Mouse (Mus musculus) layer of hippocampus, adult 8-10 months (tissue): ENCODE measurements around the gene Rara. TPM values are rescaled to one million over a fixed set of nuclear protein-coding genes. Genes with fewer than 3 reads are reported as not detected.
A peak's percentile ranks its signal among the peaks of the same experiment; 100 is the strongest.

ENCODE experiments used
- DNase-seq, 2 experiments: peaks; one replicate each; pipeline ENCODE4 v3.0.0; 2022; ENCODE audit warnings: low spot score in 2 of 2
- total RNA-seq, 4 experiments: library from RNA; stranded (reverse); gene quantifications; 2 replicates each; pipeline ENCODE4 v1.2.4; 2022

The Rara gene
- total RNA-seq, 4 experiments from 2014 or later = 17.3 to 20.2 (median 19.4) TPM

GRCm38 (mm10) chr11:98952111-98952510 lies 24.5 kb downstream of the Rara start:
- no peak for DNase-seq

DNA sequence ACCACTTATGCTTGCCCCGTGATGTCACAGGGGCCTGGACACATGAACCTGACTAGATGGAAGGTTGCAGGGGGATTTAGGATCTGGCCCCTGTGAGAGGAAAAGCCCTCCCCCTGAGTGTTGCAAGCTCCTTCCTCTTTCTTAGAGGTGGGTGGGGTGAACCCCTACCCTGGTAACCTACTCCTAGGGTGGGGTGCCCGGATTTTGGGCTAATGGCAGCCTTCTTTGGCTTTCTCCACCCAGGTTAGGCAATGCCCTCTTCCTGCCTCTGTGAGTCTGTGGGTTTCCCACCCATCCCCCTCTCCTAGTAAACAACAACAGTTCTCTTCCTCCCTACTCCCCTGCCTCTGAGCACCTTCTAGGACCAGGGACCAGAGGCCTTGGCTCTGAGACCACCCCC lies 25.1 kb downstream of the Rara start:
- no peak for DNase-seq

- DNase-seq = no peak
Observed at GRCm38 (mm10) chr11:98953361-98953760, 25.7 kb downstream of the Rara start.

DNA sequence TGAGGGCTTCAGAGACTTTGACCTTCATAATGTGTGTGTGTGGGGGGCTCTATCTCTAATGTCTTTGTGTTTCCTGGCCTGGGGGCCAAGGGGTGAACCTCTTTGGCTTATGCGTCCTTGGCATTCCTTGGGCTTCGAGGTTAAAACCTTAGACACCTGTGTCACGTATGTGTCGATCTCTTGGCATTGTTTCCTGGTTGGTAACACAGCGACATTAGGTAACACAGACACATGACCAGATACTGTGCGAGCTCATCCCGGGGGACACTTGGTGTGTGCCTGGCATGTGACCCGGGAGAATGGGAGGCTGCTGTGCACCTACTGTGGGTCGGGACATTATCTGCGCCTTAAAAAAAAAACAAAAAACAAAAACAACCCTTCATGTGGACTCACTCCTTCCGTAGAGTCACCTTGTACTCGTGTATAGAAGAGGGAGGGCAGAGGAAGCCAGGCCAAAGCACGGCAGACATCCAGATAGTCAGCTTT lies 26.3 kb downstream of the Rara start:
- DNase-seq = no peak

- no peak for DNase-seq
Observed at GRCm38 (mm10) chr11:98954373-98954772, 26.8 kb downstream of the Rara start.

GRCm38 (mm10) chr11:98954801-98955706 lies 27.4 kb downstream of the Rara start:
- no peak for DNase-seq

GRCm38 (mm10) chr11:98955707-98956235 lies 28.2 kb downstream of the Rara start:
- DNase-seq = no peak

DNA sequence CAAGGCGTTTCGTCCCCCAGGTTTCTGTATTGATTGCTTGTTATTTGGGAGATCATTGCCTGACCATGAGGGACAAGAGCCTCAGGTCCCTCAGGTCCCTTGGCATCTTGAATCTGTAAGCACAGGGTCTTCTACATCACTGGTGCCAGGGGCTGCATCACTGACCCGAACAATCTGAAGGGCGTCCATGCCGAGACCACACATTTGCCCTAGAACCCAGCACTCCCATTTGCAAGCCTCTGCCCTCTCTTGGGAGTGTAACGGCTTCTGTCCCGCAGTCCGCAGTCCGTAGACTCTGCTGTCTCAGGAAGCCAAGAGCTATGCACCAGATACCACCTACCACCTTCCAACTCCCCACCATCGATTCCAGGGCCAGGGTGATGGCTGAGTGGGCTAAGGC lies 28.7 kb downstream of the Rara start:
- DNase-seq = no peak

DNA sequence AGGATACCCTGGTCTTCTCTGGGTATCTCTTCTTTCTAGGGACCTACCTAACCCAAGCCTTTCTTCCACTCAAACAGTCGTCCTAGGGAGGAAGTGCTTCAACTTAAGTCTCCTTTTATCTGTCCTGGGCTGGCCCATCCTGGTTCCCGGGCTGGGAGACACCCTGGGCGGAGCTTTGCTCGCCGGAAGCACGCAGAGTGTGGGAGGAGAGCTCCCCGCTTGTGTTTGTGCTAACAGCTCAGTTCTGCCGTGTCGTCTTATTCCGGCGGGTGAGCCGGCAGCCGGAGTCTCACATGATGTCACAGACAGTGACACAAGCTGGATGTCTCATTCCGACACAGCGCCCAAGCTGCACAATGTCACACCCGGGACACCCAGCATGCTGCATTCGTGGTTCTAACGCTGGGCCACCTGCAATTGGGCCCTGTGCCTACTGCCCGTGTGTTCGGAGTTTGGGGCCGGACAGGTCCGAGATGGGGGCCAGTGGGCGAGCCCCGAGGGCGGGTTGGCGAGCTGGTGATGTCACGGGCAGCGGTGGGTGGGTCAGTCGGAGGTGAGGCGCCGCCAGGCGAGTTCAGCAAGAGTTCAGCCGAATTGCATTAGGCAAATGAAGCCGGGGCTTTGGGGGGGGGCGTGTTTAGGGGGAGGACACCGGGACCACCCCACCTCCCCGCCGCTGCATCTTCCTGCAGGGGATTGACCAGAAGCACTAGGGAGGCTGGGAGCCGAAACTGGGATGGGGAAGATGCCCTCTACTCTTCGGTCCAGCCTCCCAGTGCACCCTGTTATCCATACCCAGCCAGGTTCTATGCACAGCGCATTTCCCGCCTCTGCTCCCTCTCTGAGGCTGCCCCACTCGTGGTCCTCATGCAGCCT lies 32.1 kb downstream of the Rara start:
- peak; percentile 60 to 66 for DNase-seq

DNA sequence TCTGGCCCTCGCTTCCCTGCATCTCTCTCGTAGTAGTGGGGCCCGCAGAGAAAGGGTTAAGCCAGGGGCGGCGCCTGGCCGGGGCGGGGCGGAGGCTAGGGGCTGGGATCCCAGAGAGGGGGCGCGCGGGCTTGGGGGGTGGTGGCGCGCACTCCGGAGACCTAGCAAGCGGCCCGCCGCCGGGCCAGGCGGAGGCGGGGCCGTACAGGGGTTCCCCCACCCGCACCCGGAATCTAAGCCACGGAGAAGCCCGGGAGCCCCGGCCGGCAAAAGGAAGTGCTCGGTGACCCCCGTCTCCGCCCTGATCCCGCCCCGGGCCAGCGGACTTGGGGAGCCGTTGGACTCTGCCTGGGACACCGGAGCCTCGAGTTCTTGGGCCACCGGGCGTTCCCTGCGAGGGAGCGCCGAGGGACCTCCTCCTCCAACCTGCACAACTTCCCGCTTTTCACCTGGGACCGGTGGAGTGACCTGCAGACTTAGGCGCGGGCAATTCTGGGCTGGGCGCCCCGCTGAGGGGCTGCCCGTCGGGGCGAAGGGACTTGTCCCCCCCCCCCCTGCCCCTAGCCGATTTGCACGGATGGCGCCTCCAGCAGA lies 32.8 kb downstream of the Rara start:
- no peak for DNase-seq

GRCm38 (mm10) chr11:98961051-98961592 lies 33.5 kb downstream of the Rara start:
- DNase-seq = no peak

- no peak for DNase-seq
Observed at GRCm38 (mm10) chr11:98961766-98962165, 34.1 kb downstream of the Rara start.

DNA sequence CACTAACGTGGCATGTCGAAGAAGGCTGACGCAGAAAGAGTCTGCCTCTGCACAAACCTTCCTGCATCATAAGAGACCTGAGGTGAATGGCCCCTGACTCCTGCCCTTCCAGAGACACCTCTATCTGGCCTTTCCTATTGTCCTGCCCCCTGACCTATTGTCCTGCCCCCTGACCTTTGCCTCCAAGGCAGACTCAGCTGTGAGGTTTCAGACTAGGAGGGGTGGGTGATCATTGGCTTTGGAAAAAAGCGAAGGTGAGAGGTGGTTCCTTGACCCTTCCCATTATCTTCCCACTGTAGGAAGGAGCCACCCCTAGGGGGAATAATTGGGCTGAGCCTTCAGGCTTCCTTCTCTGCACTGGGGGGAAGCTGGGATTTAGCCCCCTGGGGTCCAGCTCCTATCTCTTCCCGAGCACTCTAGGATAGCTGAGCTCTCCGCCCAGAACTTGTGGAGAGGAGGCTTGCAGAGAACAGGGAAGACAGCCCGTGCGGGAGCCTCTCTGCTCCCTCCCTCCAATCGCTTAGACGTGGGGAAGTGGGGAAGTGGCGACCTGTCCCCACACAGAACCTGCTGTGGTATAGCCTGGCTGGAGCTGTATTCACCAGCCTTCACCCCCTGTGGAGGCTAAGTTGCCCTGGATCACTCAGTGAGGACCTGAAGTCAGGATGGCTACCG lies 34.9 kb downstream of the Rara start:
- no peak for DNase-seq

DNA sequence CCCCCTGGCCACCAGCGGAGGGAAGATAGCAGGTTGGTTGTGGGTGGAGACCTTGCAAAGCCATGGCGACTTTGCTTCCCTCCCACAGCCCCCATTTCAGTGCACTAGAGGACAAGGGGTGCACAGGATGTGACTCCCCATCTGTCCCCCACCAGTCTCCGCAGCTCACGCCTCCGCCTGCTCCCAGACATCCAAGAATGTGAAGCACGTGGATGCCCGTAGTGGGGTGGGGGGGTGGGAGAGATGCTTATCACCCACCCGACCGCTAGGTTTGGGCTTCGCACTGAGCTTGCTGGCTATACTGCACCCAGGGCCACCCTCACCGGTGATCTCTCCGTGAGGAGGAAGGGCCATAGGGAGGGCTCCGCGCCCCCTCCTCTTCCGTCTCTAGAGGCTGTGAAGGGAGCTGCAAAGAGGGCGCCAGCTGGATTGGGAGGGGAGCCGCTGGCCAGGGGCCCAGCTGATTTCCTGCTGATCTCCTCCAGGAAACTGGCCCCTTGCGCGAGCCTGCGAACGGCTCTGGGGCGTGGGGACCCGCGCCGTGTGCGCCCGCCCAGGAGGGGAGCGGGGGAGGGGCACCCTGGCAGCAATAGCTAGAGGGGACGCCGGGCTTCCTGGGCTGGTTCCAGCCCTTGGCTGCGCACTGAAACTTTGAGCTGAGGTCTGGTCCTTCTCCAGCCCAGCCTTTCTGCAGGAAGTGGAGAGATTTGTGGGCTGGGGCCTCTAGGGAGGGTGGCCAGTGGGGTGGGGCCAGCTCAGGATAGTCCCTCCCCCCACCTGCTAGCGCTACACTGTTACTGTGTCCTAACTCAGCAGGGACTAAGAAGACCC lies 35.8 kb downstream of the Rara start:
- DNase-seq = no peak

DNA sequence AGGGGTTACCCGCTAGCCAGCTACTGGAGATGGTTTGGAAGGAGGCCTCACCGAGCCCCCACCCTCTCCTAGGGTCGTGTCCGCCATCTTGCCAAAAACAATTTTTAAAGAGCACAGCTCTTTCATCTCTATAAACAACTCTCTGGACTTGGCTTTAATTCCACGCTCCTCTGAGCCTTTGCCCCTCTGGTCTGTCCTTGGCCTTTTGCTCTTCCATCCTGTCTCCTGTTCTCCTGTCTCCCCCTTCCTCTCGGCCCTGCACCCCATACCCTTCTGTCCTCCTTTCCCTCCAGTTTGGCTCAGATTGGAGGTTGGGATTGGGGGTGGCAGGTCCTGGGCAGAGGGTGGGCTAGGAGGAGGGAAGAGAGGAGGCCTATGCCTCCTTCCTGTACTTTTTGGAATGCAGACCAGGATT lies 36.6 kb downstream of the Rara start:
- DNase-seq = no peak

GRCm38 (mm10) chr11:98964616-98965415 lies 37.2 kb downstream of the Rara start:
- DNase-seq = no peak

- no peak for DNase-seq
Observed at GRCm38 (mm10) chr11:98965416-98966077, 37.9 kb downstream of the Rara start.

DNA sequence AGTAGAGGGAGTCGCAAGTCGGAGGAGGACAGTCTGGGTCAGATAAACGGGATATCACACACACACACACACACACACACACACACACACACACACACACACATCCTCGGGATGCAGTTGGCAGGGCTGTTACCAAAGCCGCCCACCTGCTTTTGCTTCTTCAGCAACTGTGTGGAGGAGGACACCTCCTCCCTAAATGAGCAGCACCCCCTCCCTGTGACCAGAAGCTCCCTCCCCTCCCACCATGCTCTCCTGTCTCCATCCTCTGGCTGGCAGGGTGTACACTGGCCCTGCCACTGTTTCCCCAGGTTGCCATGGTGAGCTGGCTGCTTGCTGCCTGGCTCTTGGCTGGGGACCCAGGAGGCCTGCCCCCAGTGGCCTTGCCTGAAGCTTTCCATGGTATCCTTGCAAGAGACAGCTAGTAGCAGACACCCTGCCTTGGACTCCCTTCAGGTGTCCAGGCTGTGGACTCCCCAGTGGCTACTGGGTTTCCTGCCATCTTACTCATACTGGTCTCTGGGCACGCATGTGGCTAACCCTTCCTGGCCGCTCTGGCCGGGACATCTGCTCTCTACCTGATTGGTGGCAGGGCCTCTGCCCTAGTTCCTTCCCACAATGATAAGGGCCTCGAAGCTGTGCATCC lies 39.0 kb downstream of the Rara start:
- DNase-seq = peak; percentile 76 to 80
